Mouse (Mus musculus): ENCODE results near the gene Taar8b.

GRCm38 (mm10) chr10:24107747-24108146 lies 15.7 kb upstream of the Taar8b start:
- TF ChIP-seq CTCF (IDR thresholded peaks at IDR 0.05; ENCODE audit: extremely low read depth, insufficient read length, insufficient replicate concordance, low read depth, low read length), result no peak
- no peak for TF ChIP-seq POLR2A (IDR thresholded peaks at IDR 0.05; ENCODE audit: low read depth, low read length)
